Mouse (Mus musculus) heart, postnatal 25 days (tissue): Measurements from ENCODE around the gene Ino80d. TPM values are rescaled to one million over a fixed set of nuclear protein-coding genes. Genes with fewer than 3 reads are reported as not detected.

Source experiments
- DNase-seq: peaks from one replicate; pipeline ENCODE4 v3.0.0; 2022; ENCODE audit warnings: low spot score
- intact Hi-C: fragments of 180-260 bp; cut with DNase I; formaldehyde crosslinking; loops from one replicate; pipeline ENCODE4 v1.15.1; 2025
- total RNA-seq, 2 experiments: library from RNA; stranded (reverse); gene quantifications; 2 replicates each; pipeline ENCODE4 v1.2.3; 2021

Ino80d gene
- total RNA-seq, 2 experiments from 2014 or later, result 18.1 to 21.0 TPM

- intact Hi-C loops, result no loop called here
- DNase-seq, result no peak
These were observed 109.3 kb downstream of the Ino80d start for GRCm38 (mm10) chr1:63005013-63005646.

GRCm38 (mm10) chr1:63001874-63002273, 112.6 kb downstream of the Ino80d start:
- no peak for DNase-seq
- intact Hi-C loops, result no loop called here

GRCm38 (mm10) chr1:62993348-62993747, 121.1 kb downstream of the Ino80d start:
- intact Hi-C loops, result no loop called here
- no peak for DNase-seq

- DNase-seq, result no peak
- intact Hi-C loops, result no loop called here
These were observed 121.8 kb downstream of the Ino80d start for GRCm38 (mm10) chr1:62992648-62993047.

- DNase-seq, result no peak
- intact Hi-C loops, result no loop called here
These were observed 123.4 kb downstream of the Ino80d start for GRCm38 (mm10) chr1:62991021-62991420.

- intact Hi-C loops, result loop anchor here (5.0 to 10.0 kb wide), 2 partner anchors 1693 to 1850 kb away; no protein-coding TSS in a partner anchor
- no peak for DNase-seq
These were observed 126.9 kb downstream of the Ino80d start for GRCm38 (mm10) chr1:62987561-62987960.

GRCm38 (mm10) chr1:62986267-62986666, 128.2 kb downstream of the Ino80d start:
- intact Hi-C loops, result loop anchor here (5.0 to 10.0 kb wide), 2 partner anchors 1691 to 1849 kb away; no protein-coding TSS in a partner anchor
- DNase-seq, result no peak

GRCm38 (mm10) chr1:62984566-62984965, 129.9 kb downstream of the Ino80d start:
- no peak for DNase-seq
- intact Hi-C loops, result loop anchor here (10.0 kb wide), 1 partner anchor 1690 kb away; no protein-coding TSS in a partner anchor

GRCm38 (mm10) chr1:62976742-62977141, 137.7 kb downstream of the Ino80d start:
- DNase-seq, result no peak
- intact Hi-C loops, result no loop called here

GRCm38 (mm10) chr1:62966885-62967284, 147.6 kb downstream of the Ino80d start:
- no peak for DNase-seq
- intact Hi-C loops, result loop anchor here (10.0 kb wide), 4 partner anchors 262 to 1912 kb away; partner anchors contain the start of gene Nrp2

- intact Hi-C loops, result loop anchor here (2.0 to 10.0 kb wide), 7 partner anchors 177 to 1909 kb away; partner anchors contain the start of gene Nrp2
These were observed 150.2 kb downstream of the Ino80d start for GRCm38 (mm10) chr1:62964291-62964690.

GRCm38 (mm10) chr1:62956942-62957645, 157.4 kb downstream of the Ino80d start:
- no peak for DNase-seq
- intact Hi-C loops, result no loop called here

More at GRCm38 (mm10) chr1:62964291-62964690, 150.2 kb downstream of the Ino80d start:
- peak; percentile 13 for DNase-seq

- intact Hi-C loops, result no loop called here
- DNase-seq, result no peak
These were observed 157.9 kb downstream of the Ino80d start for GRCm38 (mm10) chr1:62956526-62956925.

- intact Hi-C loops, result no loop called here
- DNase-seq, result no peak
These were observed 159.1 kb downstream of the Ino80d start for GRCm38 (mm10) chr1:62955340-62955739.

- DNase-seq, result no peak
- intact Hi-C loops, result no loop called here
These were observed 161.4 kb downstream of the Ino80d start for GRCm38 (mm10) chr1:62953036-62953435.

- no peak for DNase-seq
- intact Hi-C loops, result no loop called here
These were observed 162.1 kb downstream of the Ino80d start for GRCm38 (mm10) chr1:62952319-62952718.

GRCm38 (mm10) chr1:62951067-62951809, 163.2 kb downstream of the Ino80d start:
- intact Hi-C loops, result no loop called here
- DNase-seq, result peak; percentile 26

- intact Hi-C loops, result no loop called here
- no peak for DNase-seq
These were observed 163.9 kb downstream of the Ino80d start for GRCm38 (mm10) chr1:62950526-62950925.

- intact Hi-C loops, result no loop called here
- no peak for DNase-seq
These were observed 166.7 kb downstream of the Ino80d start for GRCm38 (mm10) chr1:62947807-62948206.

- intact Hi-C loops, result no loop called here
- no peak for DNase-seq
These were observed 167.5 kb downstream of the Ino80d start for GRCm38 (mm10) chr1:62946987-62947386.
